Mouse (Mus musculus) NIH3T3 (cell line): ENCODE results near the gene Tmx2.

Source experiments
- DNase-seq: peaks from one replicate; pipeline ENCODE4 v3.0.0-alpha.2; 2012; ENCODE audit warnings: low read depth

Gene Tmx2

GRCm38 (mm10) chr2:84688080-84688844, 9.3 kb upstream of the Tmx2 start:
- no peak for DNase-seq

GRCm38 (mm10) chr2:84682605-84683183, 3.8 kb upstream of the Tmx2 start:
- no peak for DNase-seq

- DNase-seq, result peak; percentile 98
Measured at GRCm38 (mm10) chr2:84677968-84678880, 716 bp downstream of the Tmx2 start, which contains the start of the genes Gm28635 and Med19. TSS of gene Gm28635 (minus strand) at chr2:84678041. TSS of gene Med19 (plus strand) at chr2:84678402.

- DNase-seq, result no peak
Measured at GRCm38 (mm10) chr2:84677270-84677967, 1.5 kb downstream of the Tmx2 start.

- DNase-seq, result peak; percentile 50
Measured at GRCm38 (mm10) chr2:84671535-84671934, 7.4 kb downstream of the Tmx2 start.

- DNase-seq, result peak; percentile 93
Measured at GRCm38 (mm10) chr2:84670569-84670933, 8.4 kb downstream of the Tmx2 start, which contains the start of gene Selenoh. TSS of gene Selenoh (minus strand) at chr2:84670770.

- DNase-seq, result peak; percentile 42
Measured at GRCm38 (mm10) chr2:84669828-84670568, 8.9 kb downstream of the Tmx2 start.

GRCm38 (mm10) chr2:84666081-84666480, 12.9 kb downstream of the Tmx2 start:
- DNase-seq, result no peak

GRCm38 (mm10) chr2:84662866-84663265, 16.1 kb downstream of the Tmx2 start:
- DNase-seq, result peak; percentile 76

- peak; percentile 85 for DNase-seq
Measured at GRCm38 (mm10) chr2:84660253-84660652, 18.7 kb downstream of the Tmx2 start.

- DNase-seq, result no peak
Measured at GRCm38 (mm10) chr2:84658806-84659205, 20.1 kb downstream of the Tmx2 start, which contains the start of gene Btbd18. TSS of gene Btbd18 (plus strand) at chr2:84659079.

GRCm38 (mm10) chr2:84655864-84656263, 23.1 kb downstream of the Tmx2 start:
- DNase-seq, result no peak

- no peak for DNase-seq
Measured at GRCm38 (mm10) chr2:84653354-84653753, 25.6 kb downstream of the Tmx2 start.

GRCm38 (mm10) chr2:84650464-84651195, 28.3 kb downstream of the Tmx2 start, which contains the start of gene Ctnnd1:
TSS of gene Ctnnd1 (minus strand) at chr2:84650765.
- DNase-seq, result peak; percentile 96

GRCm38 (mm10) chr2:84649674-84650073, 29.3 kb downstream of the Tmx2 start:
- DNase-seq, result peak; percentile 41

GRCm38 (mm10) chr2:84648369-84648768, 30.6 kb downstream of the Tmx2 start:
- DNase-seq, result peak; percentile 43

GRCm38 (mm10) chr2:84647051-84647568, 31.8 kb downstream of the Tmx2 start:
- no peak for DNase-seq

- no peak for DNase-seq
Measured at GRCm38 (mm10) chr2:84646138-84646537, 32.8 kb downstream of the Tmx2 start.

GRCm38 (mm10) chr2:84640833-84641232, 38.1 kb downstream of the Tmx2 start:
- no peak for DNase-seq
